Mouse (Mus musculus): ENCODE data around the gene Ephx3. TPM values are rescaled to one million over a fixed set of nuclear protein-coding genes. Genes with fewer than 3 reads are reported as not detected.

The Ephx3 gene
- polyA plus RNA-seq, 1 experiment from 2014 or later: not detected

Other genes with a start within 250 kb of the Ephx3 start
- gene Rrp1b, start 153.4 kb downstream of the Ephx3 start, polyA plus RNA-seq (2016; fragmentation: Nextera tagmentation; extraction: Ambion mirVana): 100 and 110 TPM in 2 replicates
- gene Hsf2bp, start 153.2 kb downstream of the Ephx3 start, polyA plus RNA-seq (2016; fragmentation: Nextera tagmentation; extraction: Ambion mirVana): 0.63 and 0.79 TPM in 2 replicates
- 23.8 and 32.1 TPM in 2 replicates for gene Notch3, start 22.7 kb downstream of the Ephx3 start, polyA plus RNA-seq (2016; fragmentation: Nextera tagmentation; extraction: Ambion mirVana)
- 132 and 134 TPM in 2 replicates for gene Brd4, start 95.2 kb upstream of the Ephx3 start, polyA plus RNA-seq (2016; fragmentation: Nextera tagmentation; extraction: Ambion mirVana)
- 142 and 157 TPM in 2 replicates for gene Akap8, start 131.7 kb upstream of the Ephx3 start, polyA plus RNA-seq (2016; fragmentation: Nextera tagmentation; extraction: Ambion mirVana)
- gene Akap8l, start 161.1 kb upstream of the Ephx3 start, polyA plus RNA-seq (2016; fragmentation: Nextera tagmentation; extraction: Ambion mirVana): 84.7 and 106 TPM in 2 replicates
- 36.7 and 37.2 TPM in 2 replicates for gene Wiz, start 199.9 kb upstream of the Ephx3 start, polyA plus RNA-seq (2016; fragmentation: Nextera tagmentation; extraction: Ambion mirVana)
- gene Rasal3, start 214.0 kb upstream of the Ephx3 start, polyA plus RNA-seq (2016; fragmentation: Nextera tagmentation; extraction: Ambion mirVana): 0.33 and 0.53 TPM in 2 replicates
- not detected in 2 replicates for gene Pglyrp2, start 234.6 kb upstream of the Ephx3 start, polyA plus RNA-seq (2016; fragmentation: Nextera tagmentation; extraction: Ambion mirVana)